ENCODE assay signal across 7 mouse cellular contexts in genomic region chr16:94519028-94519427, GRCm38 (mm10). TPM values are rescaled to one million over a fixed set of nuclear protein-coding genes. Genes with fewer than 3 reads are reported as not detected.
DNase-seq lines count a peak whose midpoint lies in the region; ATAC-seq and TF ChIP-seq lines count a peak whose summit lies in the region.

No protein-coding gene starts in this region.

- DNase-seq in gastrocnemius, adult 8-10 months (ENCODE audit: low spot score in 2 of 2) = peak; percentile 45 to 60
- peak; percentile 59 for DNase-seq in kidney, adult 11 months
- DNase-seq in lung, adult 18-20 months = peak; percentile 61 to 65
- DNase-seq in thymus, postnatal 25 days = peak; percentile 15
- DNase-seq in layer of hippocampus, adult 9-11 months = no peak

- peak overlapping the region; percentile 21 for H3K4me3 ChIP-seq in bone marrow macrophage, adult 2 months (ENCODE audit: insufficient read depth, low read length)
- H3K4me3 ChIP-seq in hindbrain, embryonic 13.5 days = no peak overlapping the region

- peak overlapping the region; percentile 79 for H3K27ac ChIP-seq in bone marrow macrophage, adult 2 months (ENCODE audit: insufficient read depth, low read depth, low read length)
- H3K27ac ChIP-seq in hindbrain, embryonic 13.5 days = no peak overlapping the region

- no peak for TF ChIP-seq CTCF in bone marrow macrophage, adult 2 months (IDR thresholded peaks at IDR 0.05; ENCODE audit: low read depth, low read length)

- H3K9me3 ChIP-seq in hindbrain, embryonic 13.5 days = no peaks in the 10 kb centered on the region

- no peak for ATAC-seq in hindbrain, embryonic 13.5 days (ENCODE audit: low FRiP score)

- no peak overlapping the region for H3K4me2 ChIP-seq in hindbrain, embryonic 13.5 days

- H3K9ac ChIP-seq in hindbrain, embryonic 13.5 days = no peak overlapping the region

- no peaks in the 10 kb centered on the region for H3K27me3 ChIP-seq in hindbrain, embryonic 13.5 days

- peaks cover 5% of the 10 kb centered on the region for H3K36me3 ChIP-seq in hindbrain, embryonic 13.5 days

- no peak for TF ChIP-seq POLR2A in bone marrow macrophage, adult 2 months (IDR thresholded peaks at IDR 0.05; ENCODE audit: borderline replicate concordance, low read depth, low read length)

- WGBS in hindbrain, embryonic 13.5 days = 69% methylated on average over 6 of the region's 6 CpGs

- H3K4me1 ChIP-seq in bone marrow macrophage, adult 2 months (ENCODE audit: control insufficient read depth, insufficient read depth, low read length) = peaks cover 51% of the 10 kb centered on the region
- peaks cover 13% of the 10 kb centered on the region for H3K4me1 ChIP-seq in hindbrain, embryonic 13.5 days (replicated peaks)

RNA-seq across cellular contexts. Expression of gene Vps26c, which starts 7.6 kb away (rescaled TPM):
- polyA plus RNA-seq in bone marrow macrophage, adult 2 months (2012; ENCODE audit: insufficient read depth, insufficient read length, missing spikeins) = 63.8 and 64.2 TPM in 2 replicates
- total RNA-seq in gastrocnemius, adult 8-10 months (2022) = 10 to 100 TPM in 3 of 4 experiments, 1 to 10 TPM in 1; 8.6 to 12.1 (median 10.2) TPM
- 83.3 and 85.2 TPM in 2 replicates for polyA plus RNA-seq in hindbrain, embryonic 13.5 days (2015; fragmentation: Nextera tagmentation; extraction: Ambion mirVana)

RNA-seq across cellular contexts. Expression of gene Dyrk1a, which starts 50.8 kb away (rescaled TPM):
- 29.8 and 34.4 TPM in 2 replicates for polyA plus RNA-seq in bone marrow macrophage, adult 2 months (2012; ENCODE audit: insufficient read depth, insufficient read length, missing spikeins)
- 100 to 1,000 TPM in 3 of 4 experiments, 10 to 100 TPM in 1; 95.4 to 131 (median 109) TPM for total RNA-seq in gastrocnemius, adult 8-10 months (2022)
- 10.7 and 11.2 TPM in 2 replicates for polyA plus RNA-seq in hindbrain, embryonic 13.5 days (2015; fragmentation: Nextera tagmentation; extraction: Ambion mirVana)
